Mouse (Mus musculus) E14TG2a.4 (cell line): Measurements from ENCODE around the gene Rbm8a.
"Not testable (repeated sequence)": the region's sequence is repeated elsewhere in the genome, so short reads cannot be mapped to it uniquely, and the experiment has no call there.

ENCODE experiments used
- H3K27me3 ChIP-seq: 2 replicates; pipeline ENCODE4 v1.6.1; 2014; ENCODE audit warnings: low read length, control low read depth; ENCODE audit not compliant: insufficient read depth
- H3K36me3 ChIP-seq: 2 replicates; pipeline ENCODE4 v1.6.1; 2014; ENCODE audit warnings: low read length, control low read depth; ENCODE audit not compliant: insufficient read depth
- H3K4me1 ChIP-seq: replicated peaks from 2 replicates; pipeline ENCODE4 v1.6.1; 2014; ENCODE audit warnings: low read depth, low read length, control low read depth
- H3K4me3 ChIP-seq: replicated peaks from 2 replicates; pipeline ENCODE4 v1.5.1; 2014; ENCODE audit warnings: mild to moderate bottlenecking, low read length
- H3K9me3 ChIP-seq: 2 replicates; pipeline ENCODE4 v1.6.1; 2014; ENCODE audit warnings: low read length, control low read depth
- CTCF ChIP-seq: conservative IDR thresholded peaks from 2 replicates; pipeline ENCODE4 v1.5.1; 2014; ENCODE audit warnings: low read length
- NANOG ChIP-seq: IDR thresholded peaks from 2 replicates; pipeline ENCODE4 v1.6.1; 2014; ENCODE audit warnings: borderline replicate concordance, low read length, mixed read lengths
- POU5F1 ChIP-seq: IDR thresholded peaks from 2 replicates; pipeline ENCODE4 v1.6.1; 2014; ENCODE audit warnings: low read length, borderline replicate concordance

Rbm8a gene

DNA sequence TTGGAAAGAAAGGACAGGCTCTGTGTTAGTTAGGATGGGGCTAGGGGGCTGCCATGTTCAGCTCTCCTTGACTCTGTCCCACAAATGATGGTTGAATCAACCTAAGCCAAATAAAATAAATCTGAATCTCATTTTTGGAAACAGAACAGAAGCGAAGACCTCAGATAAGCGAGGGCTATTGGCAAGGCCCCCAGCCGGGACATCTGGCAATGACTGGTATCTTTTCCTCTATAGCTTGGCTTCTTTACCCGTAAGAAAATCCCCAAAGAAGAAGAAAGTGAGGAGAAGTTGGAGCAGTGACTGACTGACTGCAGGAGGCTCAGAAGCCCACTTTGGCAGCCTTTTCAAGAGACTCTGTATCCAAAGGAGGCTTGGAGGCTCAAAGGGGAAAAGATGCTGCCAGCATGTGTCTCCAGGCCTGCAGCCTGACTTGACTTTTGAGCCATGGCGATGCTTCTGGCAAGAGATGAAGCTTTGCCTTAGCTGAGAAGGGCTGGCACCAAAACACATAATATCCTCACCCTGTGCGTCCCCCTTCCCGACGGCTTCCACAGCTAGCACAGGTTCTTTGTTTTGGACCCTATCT, 33.1 kb downstream of the Rbm8a start:
- H3K9me3 ChIP-seq, result no peaks in the 10 kb centered on the region
- H3K4me1 ChIP-seq, result peaks cover 17% of the 10 kb centered on the region
- no peaks in the 10 kb centered on the region for H3K36me3 ChIP-seq
- TF ChIP-seq CTCF, result no peak
- no peak for TF ChIP-seq NANOG
- TF ChIP-seq POU5F1, result no peak
- no peaks in the 10 kb centered on the region; the same call in 1 of the 2 replicates for H3K27me3 ChIP-seq
- peak overlapping the region; percentile 39 for H3K4me3 ChIP-seq

GRCm38 (mm10) chr3:96663432-96664239, 33.9 kb downstream of the Rbm8a start:
- Histone ChIP-seq H3K4me3 (peak overlapping the region; percentile 57), H3K27me3 (no peaks in the 10 kb centered on the region; the same call in 1 of the 2 replicates), H3K36me3 (no peaks in the 10 kb centered on the region), H3K9me3 (no peaks in the 10 kb centered on the region), H3K4me1 (peaks cover 15% of the 10 kb centered on the region)
- TF ChIP-seq CTCF (peak; percentile 91), NANOG (no peak)

- H3K9me3 ChIP-seq, H3K36me3 ChIP-seq, H3K27me3 ChIP-seq, H3K4me3 ChIP-seq: not testable (repeated sequence)
- H3K4me1 ChIP-seq, result peaks cover 32% of the 10 kb centered on the region
Measured at GRCm38 (mm10) chr3:96665732-96666363, 36.1 kb downstream of the Rbm8a start.

DNA sequence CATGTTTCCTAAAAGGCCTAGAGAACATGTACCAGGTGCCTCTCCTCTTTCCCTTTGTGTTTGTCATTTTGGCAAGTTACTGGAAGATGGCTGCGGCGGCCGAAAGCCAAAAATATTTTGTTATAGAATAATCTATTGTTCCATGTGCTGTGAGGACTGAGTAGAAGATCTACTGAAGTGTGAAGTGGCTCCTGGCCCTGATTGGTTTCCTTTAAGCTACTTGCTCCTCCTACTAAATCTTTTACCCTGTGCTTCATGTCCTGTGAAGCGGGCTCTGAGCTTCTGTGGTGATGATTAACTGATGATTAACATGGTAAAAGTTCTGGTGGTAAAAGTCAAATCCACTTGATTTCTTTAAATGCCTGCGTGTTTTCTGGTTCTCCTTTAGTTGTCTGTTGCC, 37.2 kb downstream of the Rbm8a start:
- H3K36me3 ChIP-seq, result no peaks in the 10 kb centered on the region
- H3K4me1 ChIP-seq, result peaks cover 43% of the 10 kb centered on the region
- H3K27me3 ChIP-seq, result peaks cover 9% of the 10 kb centered on the region; the same call in 1 of the 2 replicates
- H3K4me3 ChIP-seq, result no peak overlapping the region
- H3K9me3 ChIP-seq, result no peaks in the 10 kb centered on the region
- no peak for TF ChIP-seq NANOG
- no peak for TF ChIP-seq CTCF
- no peak for TF ChIP-seq POU5F1

GRCm38 (mm10) chr3:96667316-96667715, 37.6 kb downstream of the Rbm8a start:
- Histone ChIP-seq H3K27me3 (peaks cover 9% of the 10 kb centered on the region; the same call in 1 of the 2 replicates), H3K4me1 (peaks cover 46% of the 10 kb centered on the region), H3K36me3 (no peaks in the 10 kb centered on the region), H3K9me3 (no peaks in the 10 kb centered on the region), H3K4me3 (no peak overlapping the region)
- no peak for TF ChIP-seq NANOG
- TF ChIP-seq POU5F1, result no peak
- peak; percentile 70 for TF ChIP-seq CTCF

GRCm38 (mm10) chr3:96668424-96669067, 38.8 kb downstream of the Rbm8a start:
- TF ChIP-seq POU5F1 (no peak), NANOG (no peak), CTCF (no peak)
- no peaks in the 10 kb centered on the region for H3K9me3 ChIP-seq
- H3K4me3 ChIP-seq, result no peak overlapping the region
- no peaks in the 10 kb centered on the region for H3K36me3 ChIP-seq
- peaks cover 9% of the 10 kb centered on the region; the same call in 1 of the 2 replicates for H3K27me3 ChIP-seq
- peaks cover 49% of the 10 kb centered on the region for H3K4me1 ChIP-seq

DNA sequence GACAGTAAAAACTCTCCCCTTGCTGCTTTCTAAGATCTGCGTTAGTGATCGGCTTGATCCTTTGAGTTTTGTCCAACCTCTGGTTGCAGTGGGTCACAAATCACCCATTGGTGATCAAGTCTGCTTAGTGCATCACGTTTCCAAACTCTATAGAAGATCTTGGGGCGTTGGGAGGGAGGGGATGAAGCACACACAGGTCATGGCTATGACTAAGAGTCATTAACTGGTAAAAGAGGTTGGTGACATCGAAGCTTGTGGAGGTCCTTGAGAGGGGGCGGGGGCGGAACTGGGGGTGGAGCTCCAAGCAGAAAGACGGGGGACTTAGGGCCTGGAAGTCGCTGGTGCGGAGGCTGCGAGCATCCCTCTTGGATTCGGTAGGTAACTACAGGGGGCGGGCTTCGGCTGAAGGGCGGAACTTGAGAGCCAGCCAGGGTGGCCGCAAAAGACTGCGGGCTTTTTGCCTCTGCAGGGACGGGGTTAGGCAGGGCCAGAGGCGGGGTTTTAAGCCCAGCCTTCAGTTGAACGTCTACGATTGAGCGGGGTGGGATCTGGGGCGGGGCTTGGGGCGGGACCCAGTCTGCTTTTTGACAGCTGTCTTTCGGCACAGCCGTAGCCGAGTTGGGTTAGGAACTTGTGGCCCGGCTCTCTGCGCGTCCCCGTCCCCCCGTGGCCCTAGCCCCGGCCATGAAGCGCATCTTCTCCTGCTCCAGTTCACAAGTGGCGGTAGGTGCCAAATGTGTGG, 40.2 kb downstream of the Rbm8a start, which contains the start of gene Ankrd35:
TSS of gene Ankrd35 (plus strand) at position 405 of the 742 bp plus-strand sequence.
- TF ChIP-seq POU5F1 (no peak), CTCF (no peak), NANOG (no peak)
- H3K9me3 ChIP-seq, result no peaks in the 10 kb centered on the region
- no peaks in the 10 kb centered on the region for H3K36me3 ChIP-seq
- H3K4me3 ChIP-seq, result peak within 1 kb of the TSS; percentile 67
- H3K4me1 ChIP-seq, result peaks cover 56% of the 10 kb centered on the region
- H3K27me3 ChIP-seq, result peaks cover 9% of the 10 kb centered on the region; the same call in 1 of the 2 replicates

GRCm38 (mm10) chr3:96671519-96671918, 41.8 kb downstream of the Rbm8a start:
- H3K9me3 ChIP-seq, result no peaks in the 10 kb centered on the region
- H3K4me3 ChIP-seq, result no peak overlapping the region
- TF ChIP-seq CTCF (no peak), NANOG (no peak), POU5F1 (no peak)
- peaks cover 9% of the 10 kb centered on the region; the same call in 1 of the 2 replicates for H3K27me3 ChIP-seq
- peaks cover 70% of the 10 kb centered on the region for H3K4me1 ChIP-seq
- H3K36me3 ChIP-seq, result no peaks in the 10 kb centered on the region
